Mouse (Mus musculus) lung, embryonic 15.5 days (tissue): ENCODE measurements around the gene Cgref1. TPM values are rescaled to one million over a fixed set of nuclear protein-coding genes. Genes with fewer than 3 reads are reported as not detected.

Experiments used
- ATAC-seq: fragments of 200-750 bp; cut with Nextera tagmentation; 2 replicates; pipeline ENCODE4 v1.8.0; 2017; ENCODE audit warnings: moderate number of reproducible peaks, borderline replicate concordance; ENCODE audit not compliant: low FRiP score, low TSS enrichment; ENCODE audit errors: extremely low read depth
- H3K27ac ChIP-seq: fragments of 300-500 bp; sonication (generic); 2 replicates; pipeline ENCODE4 v1.5.1; 2015; ENCODE audit warnings: moderate library complexity, mild to moderate bottlenecking, inconsistent platforms
- H3K27me3 ChIP-seq: fragments of 300-500 bp; sonication (generic); 2 replicates; pipeline ENCODE4 v1.6.1; 2015; ENCODE audit warnings: inconsistent platforms
- H3K36me3 ChIP-seq: fragments of 300-500 bp; sonication (generic); 2 replicates; pipeline ENCODE4 v1.6.1; 2015; ENCODE audit warnings: inconsistent platforms
- H3K4me1 ChIP-seq: fragments of 300-500 bp; sonication (generic); 2 replicates; pipeline ENCODE4 v1.6.1; 2015; ENCODE audit warnings: inconsistent platforms
- H3K4me2 ChIP-seq: fragments of 300-500 bp; sonication (generic); 2 replicates; pipeline ENCODE4 v1.6.1; 2015; ENCODE audit warnings: inconsistent platforms, mild to moderate bottlenecking, moderate library complexity
- H3K4me3 ChIP-seq: fragments of 300-500 bp; sonication (generic); 2 replicates; pipeline ENCODE4 v1.5.1; 2015; ENCODE audit warnings: mild to moderate bottlenecking, inconsistent platforms
- H3K9ac ChIP-seq: fragments of 300-500 bp; sonication (generic); 2 replicates; pipeline ENCODE4 v1.6.1; 2015; ENCODE audit warnings: inconsistent platforms
- H3K9me3 ChIP-seq: fragments of 300-500 bp; sonication (generic); 2 replicates; pipeline ENCODE4 v1.6.1; 2016; ENCODE audit warnings: inconsistent platforms
- WGBS: fragments of 180-500 bp; shearing (Covaris S2); methylation state at CpG from one replicate; pipeline ENCODE4 v1.1.7; 2015; 5-methylcytosine and 5-hydroxymethylcytosine counted together
- polyA plus RNA-seq: library from polyadenylated mRNA; unstranded; fragments of >200 nt; fragmentation: Nextera tagmentation; extraction: Ambion mirVana; gene quantifications from 2 replicates; pipeline ENCODE4 v1.2.1, GENCODE M21; 2015

Gene Cgref1
- 2.3 and 2.4 TPM in 2 replicates for polyA plus RNA-seq

GRCm38 (mm10) chr5:30944956-30945781 lies at the start of gene Cgref1:
Gene Cgref1, minus strand, starts transcription at chr5:30945591.
- ATAC-seq = no peak

GRCm38 (mm10) chr5:30994074-30994473 lies 48.7 kb upstream of the Cgref1 start:
- H3K27me3 ChIP-seq = no peaks in the 10 kb centered on the region
- H3K36me3 ChIP-seq = no peaks in the 10 kb centered on the region
- H3K4me3 ChIP-seq = no peak overlapping the region
- no peaks in the 10 kb centered on the region for H3K4me1 ChIP-seq
- no peak overlapping the region for H3K9ac ChIP-seq
- ATAC-seq = no peak
- H3K9me3 ChIP-seq = no peaks in the 10 kb centered on the region
- H3K27ac ChIP-seq = no peak overlapping the region
- 63% methylated on average over 3 of the region's 3 CpGs for WGBS
- H3K4me2 ChIP-seq = no peak overlapping the region

More at GRCm38 (mm10) chr5:30944956-30945781, at the start of gene Cgref1:
- Histone ChIP-seq H3K27me3 (peaks cover 18% of the 10 kb centered on the region), H3K4me1 (peaks cover 16% of the 10 kb centered on the region), H3K36me3 (no peaks in the 10 kb centered on the region), H3K4me3 (peak within 1 kb of the TSS; percentile 39), H3K9ac (peak within 1 kb of the TSS; percentile 29), H3K4me2 (peak within 1 kb of the TSS; percentile 76), H3K9me3 (no peaks in the 10 kb centered on the region), H3K27ac (no peak within 1 kb of the TSS)
- 5% methylated on average over 44 of the region's 44 CpGs for WGBS

- H3K9me3 ChIP-seq = no peaks in the 10 kb centered on the region
- H3K9ac ChIP-seq = no peak overlapping the region
- H3K27ac ChIP-seq = no peak overlapping the region
- no peaks in the 10 kb centered on the region for H3K4me1 ChIP-seq
- H3K4me3 ChIP-seq = no peak overlapping the region
- no peak for ATAC-seq
- H3K27me3 ChIP-seq = no peaks in the 10 kb centered on the region
- 66% methylated on average over 5 of the region's 5 CpGs for WGBS
- H3K4me2 ChIP-seq = no peak overlapping the region
- H3K36me3 ChIP-seq = no peaks in the 10 kb centered on the region
These were observed 47.7 kb upstream of the Cgref1 start for GRCm38 (mm10) chr5:30992980-30993676.

- Histone ChIP-seq H3K27ac (no peak overlapping the region), H3K4me3 (no peak overlapping the region), H3K36me3 (no peaks in the 10 kb centered on the region), H3K27me3 (no peaks in the 10 kb centered on the region), H3K4me1 (no peaks in the 10 kb centered on the region), H3K9me3 (no peaks in the 10 kb centered on the region), H3K4me2 (no peak overlapping the region), H3K9ac (no peak overlapping the region)
- ATAC-seq = no peak
- 21% methylated on average over 2 of the region's 2 CpGs for WGBS
These were observed 37.0 kb upstream of the Cgref1 start for GRCm38 (mm10) chr5:30982357-30982756.

- ATAC-seq = peak; percentile 57; the same call in 1 of the 2 replicates
- Histone ChIP-seq H3K4me3 (no peak overlapping the region), H3K36me3 (no peaks in the 10 kb centered on the region), H3K4me1 (peaks cover 12% of the 10 kb centered on the region; the same call in 1 of the 2 replicates), H3K27me3 (no peaks in the 10 kb centered on the region), H3K4me2 (no peak overlapping the region), H3K9me3 (no peaks in the 10 kb centered on the region), H3K27ac (no peak overlapping the region), H3K9ac (no peak overlapping the region)
- WGBS = 57% methylated on average over 9 of the region's 9 CpGs
These were observed 29.7 kb upstream of the Cgref1 start for GRCm38 (mm10) chr5:30974870-30975656.

GRCm38 (mm10) chr5:30969440-30969839 lies 24.0 kb upstream of the Cgref1 start:
- no peak overlapping the region for H3K27ac ChIP-seq
- 61% methylated on average over 2 of the region's 2 CpGs for WGBS
- ATAC-seq = no peak
- no peak overlapping the region for H3K4me3 ChIP-seq
- 0 out of 2 replicates have a peak, but pooled peaks cover 5% of the 10 kb centered on the region for H3K4me1 ChIP-seq
- no peaks in the 10 kb centered on the region for H3K27me3 ChIP-seq
- H3K9me3 ChIP-seq = no peaks in the 10 kb centered on the region
- no peak overlapping the region for H3K4me2 ChIP-seq
- no peak overlapping the region for H3K9ac ChIP-seq
- H3K36me3 ChIP-seq = no peaks in the 10 kb centered on the region

- no peak within 1 kb of the TSS for H3K27ac ChIP-seq
- H3K9me3 ChIP-seq = no peaks in the 10 kb centered on the region
- ATAC-seq = no peak
- WGBS = 39% methylated on average over 8 of the region's 8 CpGs
- H3K4me3 ChIP-seq = no peak within 1 kb of the TSS
- H3K4me1 ChIP-seq = no peaks in the 10 kb centered on the region
- H3K36me3 ChIP-seq = no peaks in the 10 kb centered on the region
- H3K27me3 ChIP-seq = no peaks in the 10 kb centered on the region
- H3K4me2 ChIP-seq = no peak within 1 kb of the TSS
- no peak within 1 kb of the TSS for H3K9ac ChIP-seq
These were observed 23.0 kb upstream of the Cgref1 start, which contains the start of gene Tcf23 for GRCm38 (mm10) chr5:30968416-30968815. Gene Tcf23, plus strand, starts transcription at chr5:30968662.

GRCm38 (mm10) chr5:30966189-30966588 lies 20.8 kb upstream of the Cgref1 start:
- Histone ChIP-seq H3K4me1 (no peaks in the 10 kb centered on the region), H3K27me3 (no peaks in the 10 kb centered on the region), H3K9ac (no peak overlapping the region), H3K36me3 (no peaks in the 10 kb centered on the region), H3K4me3 (no peak overlapping the region), H3K4me2 (no peak overlapping the region), H3K27ac (no peak overlapping the region), H3K9me3 (no peaks in the 10 kb centered on the region)
- WGBS = 82% methylated on average over 4 of the region's 4 CpGs
- ATAC-seq = no peak

GRCm38 (mm10) chr5:30963916-30964315 lies 18.5 kb upstream of the Cgref1 start:
- no peak overlapping the region for H3K4me2 ChIP-seq
- ATAC-seq = no peak
- H3K27ac ChIP-seq = no peak overlapping the region
- WGBS = 78% methylated on average over 3 of the region's 3 CpGs
- no peak overlapping the region for H3K9ac ChIP-seq
- H3K36me3 ChIP-seq = no peaks in the 10 kb centered on the region
- no peaks in the 10 kb centered on the region for H3K9me3 ChIP-seq
- no peak overlapping the region for H3K4me3 ChIP-seq
- H3K4me1 ChIP-seq = peaks cover 11% of the 10 kb centered on the region
- no peaks in the 10 kb centered on the region for H3K27me3 ChIP-seq

GRCm38 (mm10) chr5:30961545-30962505 lies 16.4 kb upstream of the Cgref1 start:
- no peak for ATAC-seq
- H3K9me3 ChIP-seq = no peaks in the 10 kb centered on the region
- peaks cover 24% of the 10 kb centered on the region for H3K4me1 ChIP-seq
- H3K36me3 ChIP-seq = peaks cover 15% of the 10 kb centered on the region
- WGBS = 51% methylated on average over 10 of the region's 10 CpGs
- H3K4me2 ChIP-seq = no peak overlapping the region
- H3K9ac ChIP-seq = no peak overlapping the region
- H3K27me3 ChIP-seq = no peaks in the 10 kb centered on the region
- H3K27ac ChIP-seq = no peak overlapping the region
- H3K4me3 ChIP-seq = no peak overlapping the region

- no peaks in the 10 kb centered on the region for H3K9me3 ChIP-seq
- H3K27me3 ChIP-seq = no peaks in the 10 kb centered on the region
- WGBS = 90% methylated on average over 2 of the region's 2 CpGs
- peaks cover 24% of the 10 kb centered on the region for H3K4me1 ChIP-seq
- H3K4me2 ChIP-seq = peak overlapping the region; percentile 82
- H3K4me3 ChIP-seq = 0 out of 2 replicates have a peak overlapping the region, but pooled peaks have one; percentile 91
- no peak overlapping the region for H3K9ac ChIP-seq
- peak overlapping the region; percentile 92; the same call in 1 of the 2 replicates for H3K27ac ChIP-seq
- H3K36me3 ChIP-seq = peaks cover 19% of the 10 kb centered on the region
- ATAC-seq = no peak
These were observed 15.4 kb upstream of the Cgref1 start for GRCm38 (mm10) chr5:30960814-30961213.
